Mouse (Mus musculus) left cerebral cortex, adult 9 months (tissue): ENCODE data around the gene Kcnq2.

Source experiments
- DNase-seq, 2 experiments: peaks; one replicate each; pipeline ENCODE4 v3.0.0; 2022; ENCODE audit warnings: low spot score in 2 of 2

Gene Kcnq2

DNA sequence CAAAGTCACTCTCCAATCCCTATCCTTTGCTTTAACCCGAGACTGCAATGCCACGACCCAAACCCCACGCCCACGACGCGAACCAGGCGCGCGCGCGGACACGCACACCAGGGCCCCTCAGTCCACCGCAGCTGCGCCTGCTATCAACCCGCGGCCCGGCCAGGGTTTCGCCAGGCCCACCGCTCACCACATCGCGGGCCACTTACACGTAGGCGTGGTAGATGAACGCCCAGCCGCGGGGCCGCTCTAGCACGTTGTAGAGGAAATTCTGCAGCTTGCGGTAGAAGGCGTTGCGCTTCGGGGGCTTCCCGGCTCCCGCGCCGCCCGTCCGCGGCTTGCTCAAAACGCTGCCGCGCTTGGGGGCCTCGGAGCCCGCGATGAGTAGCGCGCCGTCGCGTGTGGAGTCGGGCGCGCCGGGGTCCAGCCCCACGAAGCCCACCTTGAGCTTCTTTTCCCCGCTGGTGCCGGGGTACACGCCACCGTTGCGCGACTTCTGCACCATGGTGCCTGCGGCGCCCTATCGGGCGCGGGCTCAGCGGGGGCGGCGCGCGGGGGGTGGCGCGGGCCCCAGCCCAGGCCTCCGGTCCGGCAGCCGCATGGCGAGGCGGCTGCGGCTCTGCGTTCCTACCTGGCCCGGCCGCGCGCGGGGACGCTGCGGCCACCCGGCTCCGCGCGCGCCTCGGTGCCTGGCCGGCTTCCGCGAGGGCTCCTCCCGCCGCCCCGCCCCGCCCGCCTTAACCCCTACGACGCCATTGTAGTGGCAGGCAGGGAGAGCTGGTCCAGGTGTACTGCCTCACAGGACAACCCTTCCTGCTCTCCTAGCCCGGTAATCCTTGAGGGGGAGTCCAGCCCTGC lies at the start of gene Kcnq2:
TSS of gene Kcnq2 (minus strand) at position 710 of the 855 bp plus-strand sequence.
- DNase-seq, result no peak

DNA sequence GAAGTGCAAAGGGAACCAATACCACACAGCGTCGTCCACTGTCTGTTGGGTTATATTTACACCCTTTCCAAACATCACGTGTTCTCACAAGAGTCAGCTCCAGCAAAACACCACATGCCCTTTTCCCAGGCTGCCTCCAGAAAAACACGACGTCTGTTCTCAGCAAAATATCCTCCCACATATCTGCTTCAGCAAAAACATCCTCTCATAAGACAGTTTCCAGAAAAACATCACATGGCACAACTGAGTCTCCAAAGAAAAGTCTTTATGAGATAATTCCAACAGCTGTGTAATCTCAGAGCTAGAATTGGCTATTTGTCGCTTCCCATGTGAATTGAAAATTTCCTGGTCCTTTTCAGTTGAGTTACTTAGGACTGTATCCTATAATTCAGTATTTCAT lies 45.8 kb upstream of the Kcnq2 start:
- DNase-seq, result peak in 1 of 2 experiments; percentile 26

DNA sequence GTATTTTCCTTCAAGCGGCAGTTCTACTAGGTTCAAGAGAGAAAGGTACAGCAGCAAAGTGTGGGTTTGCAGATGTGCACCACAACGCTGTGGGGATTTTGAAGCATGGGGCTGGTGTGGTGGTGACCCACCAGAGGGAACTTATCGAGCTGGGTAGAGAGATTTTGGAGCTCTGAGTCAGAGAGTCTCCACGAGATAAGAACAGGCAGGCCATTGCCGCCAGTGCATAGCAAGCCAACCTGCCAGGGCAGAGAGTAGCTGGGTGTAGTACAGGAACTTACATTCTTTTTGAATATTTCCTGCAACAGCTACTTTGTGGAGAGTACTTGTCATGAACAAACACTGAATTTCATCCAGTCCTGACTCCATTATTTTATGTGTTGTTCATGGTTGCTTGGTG lies 43.4 kb upstream of the Kcnq2 start:
- no peak for DNase-seq

DNA sequence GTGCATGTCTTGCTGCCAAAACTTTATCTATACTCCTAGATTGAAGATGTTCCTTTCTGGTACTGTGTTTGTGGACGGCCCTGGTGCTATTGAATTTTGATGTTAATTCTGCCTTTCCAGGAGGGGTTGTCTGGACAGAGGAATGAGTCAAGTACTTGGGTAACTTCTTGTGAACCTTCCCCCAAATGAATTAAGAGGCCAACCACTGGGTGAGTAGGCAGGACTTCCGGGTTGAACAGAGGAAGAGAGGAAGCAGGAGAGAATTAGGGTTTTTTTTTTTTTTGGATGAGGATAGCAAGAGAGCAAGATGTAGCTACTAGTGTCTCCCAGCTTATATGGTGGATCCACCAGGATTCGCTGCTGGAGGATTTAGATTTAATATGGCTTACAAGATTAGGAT lies 42.9 kb upstream of the Kcnq2 start:
- DNase-seq, result no peak

DNA sequence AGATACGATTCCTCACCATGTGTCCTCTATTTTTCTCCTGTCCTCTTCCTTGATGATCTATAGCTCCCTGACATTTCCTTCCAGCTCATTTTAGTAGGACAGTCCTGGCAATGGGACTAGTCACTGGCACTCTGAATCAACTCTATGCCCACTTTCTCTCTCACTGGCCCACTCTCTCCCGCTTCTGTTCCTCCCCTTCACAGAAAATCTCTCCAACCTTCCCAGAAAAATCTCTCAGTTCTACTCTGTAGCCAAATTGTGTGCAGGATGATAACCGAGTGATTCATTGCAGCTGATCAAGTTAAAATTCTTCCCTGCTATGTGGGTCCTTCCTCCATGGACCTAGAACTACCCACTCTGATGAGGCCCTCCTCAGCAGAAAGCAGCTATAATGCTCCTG lies 39.5 kb upstream of the Kcnq2 start:
- peak in 1 of 2 experiments; percentile 20 for DNase-seq

DNA sequence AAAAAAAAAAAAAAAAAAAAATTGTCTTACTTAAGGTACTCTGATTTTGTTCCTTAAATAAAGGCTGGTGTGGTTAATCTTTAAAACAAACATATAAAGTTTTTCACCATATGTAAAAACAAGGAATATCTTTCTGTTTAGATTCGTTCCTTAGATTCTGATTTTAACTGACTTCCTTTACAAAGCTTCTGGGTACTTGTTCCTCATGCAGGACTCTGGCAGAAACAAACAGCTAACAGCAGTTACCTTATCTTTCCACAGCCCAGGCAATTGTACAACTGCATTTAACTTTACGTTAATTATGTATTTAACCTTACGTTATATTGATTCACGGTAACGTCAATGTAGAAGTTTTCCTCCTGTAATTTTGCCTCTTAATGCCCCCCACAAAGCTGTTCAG lies 31.4 kb upstream of the Kcnq2 start:
- DNase-seq, result no peak

DNA sequence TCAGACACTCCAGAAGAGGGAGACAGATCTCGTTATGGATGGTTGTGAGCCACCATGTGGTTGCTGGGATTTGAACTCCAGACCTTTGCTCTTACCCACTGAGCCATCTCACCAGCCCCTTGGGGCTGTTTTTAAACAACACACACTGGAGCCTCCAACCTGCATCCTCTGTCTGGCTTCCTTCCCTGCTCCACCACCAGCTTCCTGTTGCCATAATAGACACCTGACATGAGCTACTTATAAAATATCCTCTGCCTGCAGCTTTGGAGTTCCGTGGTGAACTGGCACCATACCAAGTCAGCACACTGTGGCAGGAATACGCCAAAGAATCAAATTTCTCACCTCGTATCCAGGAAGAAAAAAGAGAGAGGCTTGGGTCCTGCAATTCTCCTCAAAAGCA lies 25.7 kb upstream of the Kcnq2 start:
- DNase-seq, result no peak

DNA sequence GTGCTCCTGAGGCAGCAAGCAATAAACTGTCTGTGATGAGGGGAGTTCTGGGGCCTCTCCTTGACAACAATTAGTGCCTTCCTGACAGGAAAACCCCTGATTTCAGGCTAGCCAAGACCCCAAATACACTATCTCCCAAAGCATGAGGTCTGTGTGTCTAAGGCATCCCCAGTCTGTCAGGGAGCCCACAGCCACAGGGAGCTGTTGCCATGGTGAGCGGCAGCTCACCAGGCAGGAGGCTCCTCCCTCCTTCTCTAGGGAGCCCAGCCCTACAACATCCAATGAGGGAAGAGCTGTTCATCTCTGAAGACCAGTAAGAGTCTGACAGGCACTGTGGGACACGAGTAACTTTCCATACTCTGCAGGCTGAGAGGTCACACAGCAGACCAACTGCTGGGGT lies 24.7 kb upstream of the Kcnq2 start:
- peak; percentile 75 to 79 for DNase-seq

DNA sequence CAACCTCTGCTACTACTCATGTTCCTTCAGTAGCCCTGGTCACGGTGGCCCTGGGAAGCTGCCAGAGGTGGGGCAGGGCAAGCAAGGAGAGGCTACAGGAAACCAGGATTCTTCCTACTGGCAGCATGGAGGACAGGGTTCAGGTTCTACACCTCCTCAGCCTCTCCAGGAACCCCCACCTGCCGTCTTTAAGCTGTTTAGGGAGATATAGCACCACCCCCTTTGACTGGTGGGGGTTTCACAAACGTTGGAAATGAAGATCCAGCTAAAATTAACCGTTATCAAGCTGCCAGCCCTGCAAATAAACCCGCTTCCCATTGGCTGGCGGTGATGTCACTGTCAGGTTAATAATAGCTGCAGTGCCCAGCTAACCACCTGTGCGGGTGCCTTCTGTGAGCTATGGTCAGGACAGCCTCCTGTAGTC lies 24.0 kb upstream of the Kcnq2 start:
- DNase-seq, result peak; percentile 81 to 85

DNA sequence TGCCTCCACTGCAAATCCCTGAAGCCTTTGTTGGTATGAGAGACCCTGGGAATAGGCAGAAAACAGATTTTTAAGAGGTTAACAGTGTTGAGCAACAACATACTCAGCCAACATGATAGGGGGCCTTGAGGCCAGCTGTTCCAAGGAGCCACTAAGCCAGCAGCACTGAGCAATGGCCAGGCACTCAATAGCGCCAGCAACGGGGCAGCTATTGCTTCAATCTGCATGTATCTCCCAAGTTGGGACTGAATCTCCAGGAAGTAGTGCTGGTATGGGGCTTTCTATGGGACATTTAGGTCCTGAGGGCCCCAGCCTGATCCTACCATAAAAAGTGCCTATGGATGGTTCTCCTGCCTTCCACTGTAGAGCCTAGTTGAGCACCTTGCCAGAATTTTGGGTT lies 23.4 kb upstream of the Kcnq2 start:
- no peak for DNase-seq

DNA sequence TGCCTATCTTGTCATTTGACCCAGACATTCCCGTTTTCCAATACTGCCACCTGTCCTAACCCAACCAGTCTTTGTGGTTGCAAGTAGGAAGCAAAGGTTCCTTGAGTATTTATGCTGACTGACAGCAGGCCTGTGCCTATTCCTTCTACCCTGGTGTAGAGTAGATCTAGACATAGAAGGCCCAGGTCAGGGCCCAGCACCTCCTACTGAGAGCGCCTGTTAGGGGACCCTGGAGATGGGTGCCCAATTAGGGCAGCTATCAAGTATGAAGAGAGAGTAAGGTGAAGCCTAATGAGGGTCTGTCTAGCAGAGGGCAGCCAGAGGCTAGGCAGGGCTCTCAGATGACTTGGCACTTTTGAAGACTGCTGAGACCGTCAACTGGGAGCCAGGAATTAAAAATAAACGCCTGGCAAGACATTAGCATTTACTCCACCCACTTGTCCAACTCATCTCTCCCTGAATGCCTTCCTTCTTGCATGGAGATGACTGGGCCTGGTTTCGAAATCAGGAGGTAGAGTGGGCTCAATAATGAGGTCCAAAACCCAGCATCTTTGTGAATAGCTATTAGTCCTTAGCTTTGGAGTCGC lies 22.7 kb upstream of the Kcnq2 start:
- no peak for DNase-seq

DNA sequence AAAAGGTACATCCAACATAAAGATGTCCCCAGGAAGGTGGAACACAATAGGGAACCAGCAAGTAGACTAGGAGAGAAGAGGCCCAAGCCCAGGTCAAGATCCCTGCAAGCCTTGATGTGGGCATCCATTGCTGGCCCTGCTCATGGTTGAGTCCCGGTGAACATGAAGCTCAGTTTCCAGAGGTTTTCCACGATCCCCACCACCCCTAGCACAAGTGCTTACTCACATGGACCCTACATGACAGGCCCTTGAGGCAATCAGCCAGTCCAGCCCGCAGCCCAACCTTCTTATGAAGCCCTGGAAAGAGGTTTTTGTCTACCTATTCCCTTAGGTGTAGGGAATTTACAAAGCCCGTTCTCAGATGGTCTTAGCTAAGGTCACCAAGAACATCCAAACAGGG lies 22.1 kb upstream of the Kcnq2 start:
- DNase-seq, result no peak

DNA sequence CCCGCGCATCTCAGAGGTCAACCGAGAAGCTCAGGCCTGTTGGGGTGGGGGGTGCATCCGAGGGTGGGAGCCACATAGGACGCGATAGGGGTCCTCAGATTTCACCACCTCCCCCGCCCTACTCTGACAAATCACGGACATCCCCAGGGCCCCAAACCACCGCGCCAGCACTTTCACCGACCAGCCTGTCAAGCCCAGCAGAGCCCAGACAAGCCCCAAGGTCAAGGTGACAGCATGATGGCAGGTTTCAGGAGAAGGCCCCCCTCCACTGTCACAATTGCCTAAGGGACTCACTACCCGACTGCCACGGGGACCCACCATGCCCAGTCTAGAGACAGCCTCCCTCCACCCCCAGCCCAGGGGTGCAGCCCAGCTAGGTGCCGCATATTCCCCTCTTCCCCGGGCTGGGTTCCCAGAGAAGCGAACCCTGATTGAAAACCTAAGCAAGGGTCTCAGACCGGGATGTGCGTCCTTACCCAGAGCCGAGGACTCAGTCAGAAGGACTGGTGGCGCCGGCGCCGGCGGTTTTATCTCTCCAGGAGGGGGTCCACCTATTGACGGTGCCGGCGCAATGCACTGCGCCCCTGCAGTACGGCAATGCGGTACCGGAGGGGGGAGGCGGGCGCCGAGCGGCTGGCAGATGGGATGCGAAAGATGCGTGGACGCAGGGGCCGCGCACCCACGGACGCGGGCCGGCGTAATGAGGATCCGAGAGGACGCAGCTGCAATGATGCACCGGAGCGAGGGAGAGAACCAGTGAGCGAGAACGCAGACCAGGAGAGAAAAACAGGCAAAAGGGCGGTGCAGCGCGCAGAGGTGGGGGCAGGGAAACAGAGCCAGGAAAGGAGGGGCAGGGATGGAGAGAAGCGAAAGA lies 21.4 kb upstream of the Kcnq2 start, which contains the start of gene Eef1a2:
TSS of gene Eef1a2 (minus strand) at position 767 of the 874 bp plus-strand sequence.
- DNase-seq, result peak; percentile 78 to 92

DNA sequence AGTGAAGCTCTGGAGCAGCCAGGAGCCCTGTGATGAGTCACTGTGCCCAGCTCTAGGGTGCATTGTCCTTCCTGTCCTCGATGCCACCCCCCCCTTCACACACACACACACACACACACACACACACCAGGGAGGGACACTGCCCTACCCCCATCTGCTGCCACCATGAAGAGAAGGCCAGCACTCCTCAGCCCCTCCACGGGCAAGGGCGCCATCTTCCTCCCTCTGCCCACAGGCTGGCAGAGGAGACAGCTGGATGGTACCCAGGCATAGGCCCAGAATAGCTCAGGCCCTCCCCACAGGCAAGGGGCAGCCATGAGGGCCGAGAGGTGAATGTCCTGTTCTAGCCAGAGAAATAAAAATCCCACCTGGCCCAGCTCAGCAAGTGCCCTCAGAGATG lies 20.7 kb upstream of the Kcnq2 start:
- no peak for DNase-seq

DNA sequence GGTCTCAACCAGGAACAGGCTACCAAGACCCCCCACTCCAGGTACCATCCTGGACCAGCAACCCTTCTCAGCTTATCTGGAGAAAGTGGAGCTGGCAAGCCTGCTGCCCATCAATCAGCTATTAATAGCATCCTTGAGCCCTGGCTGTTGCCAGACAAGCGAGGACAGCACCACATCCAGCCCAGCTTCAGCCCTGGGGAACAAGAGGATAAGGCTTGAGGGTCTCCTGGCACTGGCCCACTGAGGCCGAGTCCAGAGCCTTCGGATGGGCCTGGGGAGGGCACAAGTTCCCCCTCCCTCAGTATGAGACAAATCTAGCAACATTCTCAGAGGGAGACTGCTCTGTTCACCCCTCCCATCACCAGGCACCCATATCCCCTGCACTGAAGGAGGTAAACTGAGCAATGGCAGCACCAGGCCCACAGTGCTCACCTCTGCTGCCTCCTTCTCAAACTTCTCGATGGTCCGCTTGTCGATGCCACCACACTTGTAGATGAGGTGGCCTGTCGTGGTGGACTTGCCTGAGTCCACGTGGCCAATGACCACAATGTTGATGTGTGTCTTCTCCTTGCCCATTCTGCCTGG lies 19.8 kb upstream of the Kcnq2 start:
- no peak for DNase-seq

DNA sequence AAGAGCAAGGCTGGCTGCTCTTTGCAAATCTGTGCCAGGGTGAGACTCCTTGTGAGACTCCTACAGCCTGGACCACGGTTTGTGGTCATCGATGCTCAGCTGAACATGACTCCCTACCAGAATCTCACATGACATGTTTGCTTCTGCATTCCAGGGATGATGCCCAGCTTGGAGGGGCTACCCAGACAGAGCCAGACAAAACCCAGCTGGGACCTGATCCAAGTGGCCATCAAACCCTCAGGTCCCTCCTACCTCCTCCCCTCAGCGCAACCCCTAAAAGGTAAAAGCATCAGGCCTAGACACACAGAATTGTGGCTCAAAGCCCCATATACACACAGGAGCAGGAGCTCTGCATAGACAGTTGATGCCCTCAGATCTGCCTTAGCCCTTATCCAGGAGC lies 19.3 kb upstream of the Kcnq2 start:
- no peak for DNase-seq

DNA sequence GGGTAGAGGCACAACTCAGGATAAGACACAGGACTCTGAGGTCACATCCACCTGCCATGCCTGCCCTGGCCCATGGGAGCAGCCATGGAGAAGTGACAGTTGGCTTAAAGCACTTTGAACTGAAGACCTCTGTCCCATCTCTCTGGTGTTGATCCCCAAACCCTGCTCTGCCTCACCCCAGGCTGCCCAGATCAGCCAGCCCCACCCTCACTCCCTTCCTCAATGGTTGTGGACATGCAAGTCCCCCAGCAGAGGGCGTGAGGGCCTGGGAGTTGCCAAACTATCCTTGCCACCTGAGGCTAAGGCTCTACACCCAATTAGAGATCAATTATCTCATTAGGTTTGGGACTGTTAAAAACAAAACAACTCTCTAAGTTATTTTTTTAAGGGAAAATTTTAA lies 18.7 kb upstream of the Kcnq2 start:
- DNase-seq, result no peak

DNA sequence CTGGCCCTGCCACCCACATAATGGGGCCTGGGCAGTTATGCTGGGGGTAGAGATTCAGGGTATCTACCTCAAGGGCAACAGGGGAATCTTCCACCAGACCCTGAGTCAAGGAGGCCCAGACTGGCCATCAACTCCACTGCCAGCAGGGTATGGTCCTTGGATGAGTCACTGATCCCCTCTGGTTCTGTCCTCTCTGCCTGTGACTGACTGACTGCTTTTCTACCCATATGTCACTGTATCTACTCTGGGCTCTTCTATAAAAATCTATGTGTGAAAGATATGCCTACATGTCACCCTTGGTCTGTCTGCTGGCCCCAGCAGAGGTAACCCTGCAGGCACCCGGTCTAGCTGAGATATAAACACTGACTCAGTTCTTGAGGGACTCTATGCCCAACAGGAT lies 18.0 kb upstream of the Kcnq2 start:
- DNase-seq, result no peak

DNA sequence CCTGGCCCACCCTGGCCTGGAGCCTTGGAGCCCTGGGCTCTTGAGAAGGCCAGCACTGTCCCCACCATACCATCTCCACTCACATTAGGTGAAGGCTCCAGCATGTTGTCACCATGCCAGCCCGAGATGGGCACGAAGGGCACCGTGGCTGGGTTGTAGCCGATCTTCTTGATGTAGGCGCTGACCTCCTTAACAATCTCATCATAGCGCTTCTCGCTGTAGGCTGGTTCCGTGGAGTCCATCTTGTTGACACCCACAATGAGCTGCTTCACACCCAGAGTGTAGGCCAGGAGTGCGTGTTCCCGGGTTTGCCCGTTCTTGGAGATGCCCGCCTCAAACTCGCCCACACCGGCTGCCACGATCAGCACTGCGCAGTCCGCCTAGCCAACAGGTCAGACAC lies 17.6 kb upstream of the Kcnq2 start:
- DNase-seq, result peak in 1 of 2 experiments; percentile 37

DNA sequence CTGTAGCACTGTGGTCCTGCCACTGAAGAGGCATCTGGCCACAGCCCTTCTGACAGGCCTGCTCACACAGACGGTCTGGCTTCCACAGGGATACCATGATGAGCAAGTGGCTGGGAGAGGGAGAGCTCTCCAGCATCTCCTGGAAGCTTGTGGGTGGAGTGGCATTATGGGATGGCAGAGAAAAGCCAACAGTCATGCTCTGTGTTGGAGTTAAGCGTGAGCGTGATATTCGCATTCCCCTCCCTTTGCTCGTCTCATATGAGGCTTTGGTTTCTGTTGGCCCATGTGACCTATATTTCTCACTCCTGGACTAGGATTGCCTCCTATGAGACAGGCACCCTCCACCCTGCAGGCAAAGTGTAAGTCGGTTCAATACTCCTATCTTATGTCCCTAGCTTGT lies 15.2 kb upstream of the Kcnq2 start:
- peak; percentile 72 to 77 for DNase-seq

DNA sequence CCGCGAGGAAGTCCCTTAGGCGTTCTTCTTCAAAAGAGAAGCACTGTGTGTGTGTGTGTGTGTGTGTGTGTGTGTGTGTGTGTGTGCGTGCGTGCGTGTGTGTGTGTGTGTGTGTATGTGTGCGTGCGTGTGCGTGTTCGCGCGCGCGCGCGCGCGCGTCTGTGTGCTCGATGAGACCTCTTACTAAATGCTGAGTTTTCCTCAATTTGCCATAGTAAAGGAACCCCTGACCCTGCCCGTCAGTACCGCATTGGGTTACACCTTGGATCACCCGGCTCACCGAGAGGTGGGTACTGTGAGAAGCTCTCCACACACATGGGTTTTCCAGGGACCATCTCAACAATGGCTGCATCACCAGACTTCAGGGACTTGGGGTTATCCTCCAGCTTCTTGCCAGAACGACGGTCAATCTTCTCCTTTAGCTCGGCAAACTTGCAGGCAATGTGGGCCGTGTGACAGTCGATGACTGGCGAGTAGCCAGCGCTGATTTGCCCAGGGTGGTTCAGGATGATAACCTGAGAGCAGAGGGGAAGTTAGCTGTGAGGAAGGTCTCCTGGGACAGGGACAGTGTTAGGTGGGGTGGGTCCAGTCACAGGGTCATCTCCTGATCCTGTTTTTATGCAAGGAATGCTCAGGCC lies 13.3 kb upstream of the Kcnq2 start:
- peak in 1 of 2 experiments; percentile 9 for DNase-seq
